Mouse (Mus musculus) CD4-positive helper T cell, adult 2 months (primary cell): ENCODE measurements around the gene Gm10570.

ENCODE experiments used
- DNase-seq: peaks from one replicate; pipeline ENCODE4 v3.0.0-alpha.2; 2012; ENCODE audit warnings: low read depth, missing footprints, low spot score

Gene Gm10570

DNA sequence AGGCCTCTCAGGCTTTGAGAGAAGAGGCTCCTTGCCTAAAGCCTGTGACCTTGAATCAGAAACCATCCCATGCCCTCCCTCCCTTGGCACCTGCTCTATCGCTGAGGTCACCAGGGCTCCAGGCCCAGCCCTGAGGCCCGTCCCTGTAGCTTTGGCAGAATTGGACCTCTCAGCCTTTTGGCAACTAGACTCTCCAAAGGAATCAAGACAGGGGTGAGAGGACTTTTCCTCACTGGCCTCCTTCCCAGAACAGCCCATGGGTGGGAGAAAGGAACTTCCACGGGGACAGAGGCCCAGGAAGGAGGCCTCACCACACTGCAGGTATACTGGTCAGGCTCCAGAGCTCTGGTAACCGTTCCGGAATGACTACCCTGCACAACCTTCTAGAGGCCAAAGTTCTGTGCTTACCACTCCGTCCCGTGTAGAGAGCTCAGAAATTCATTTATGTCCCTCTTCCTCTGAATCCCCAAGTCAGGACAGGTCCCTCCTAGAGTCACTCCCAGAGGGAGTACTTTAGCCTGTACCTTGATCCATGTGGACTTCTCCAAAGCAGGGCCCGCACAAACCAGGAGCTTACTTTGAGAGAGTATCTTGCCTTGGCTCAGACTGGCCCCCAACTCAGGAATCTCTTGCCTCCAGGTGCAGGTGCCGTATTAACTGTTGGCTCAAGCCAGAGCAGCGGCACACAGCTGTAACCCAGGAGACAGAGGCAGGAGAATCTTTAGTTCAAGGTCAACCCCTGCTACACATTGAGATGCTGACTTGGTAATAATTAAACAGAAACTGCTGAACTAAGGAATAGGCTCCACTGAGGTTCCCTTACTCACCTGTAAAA, 1.5 kb downstream of the Gm10570 start:
- no peak for DNase-seq

DNA sequence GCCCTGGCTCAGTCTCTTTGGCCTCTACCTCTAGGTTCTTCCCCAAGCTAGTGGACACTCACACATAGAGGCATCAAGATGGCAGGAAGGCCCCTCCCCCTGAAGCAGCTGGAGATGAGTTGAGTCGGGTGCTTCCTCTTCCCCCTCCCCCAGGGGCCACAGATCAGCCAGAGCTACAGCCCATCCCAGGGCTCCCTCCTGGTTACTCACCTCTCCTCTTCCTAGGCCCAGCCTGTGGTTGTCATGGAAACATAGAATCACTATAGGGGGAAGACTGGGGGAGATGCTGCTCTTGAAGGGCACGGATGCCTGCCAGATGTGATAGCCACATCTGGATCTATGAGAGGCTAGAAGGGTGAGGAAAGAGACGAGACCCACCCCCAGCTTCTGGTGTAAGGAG, 3.7 kb downstream of the Gm10570 start:
- no peak for DNase-seq

GRCm38 (mm10) chr4:130302285-130302870, 6.1 kb downstream of the Gm10570 start:
- DNase-seq = no peak

GRCm38 (mm10) chr4:130299629-130300018, 8.8 kb downstream of the Gm10570 start:
- DNase-seq = no peak

DNA sequence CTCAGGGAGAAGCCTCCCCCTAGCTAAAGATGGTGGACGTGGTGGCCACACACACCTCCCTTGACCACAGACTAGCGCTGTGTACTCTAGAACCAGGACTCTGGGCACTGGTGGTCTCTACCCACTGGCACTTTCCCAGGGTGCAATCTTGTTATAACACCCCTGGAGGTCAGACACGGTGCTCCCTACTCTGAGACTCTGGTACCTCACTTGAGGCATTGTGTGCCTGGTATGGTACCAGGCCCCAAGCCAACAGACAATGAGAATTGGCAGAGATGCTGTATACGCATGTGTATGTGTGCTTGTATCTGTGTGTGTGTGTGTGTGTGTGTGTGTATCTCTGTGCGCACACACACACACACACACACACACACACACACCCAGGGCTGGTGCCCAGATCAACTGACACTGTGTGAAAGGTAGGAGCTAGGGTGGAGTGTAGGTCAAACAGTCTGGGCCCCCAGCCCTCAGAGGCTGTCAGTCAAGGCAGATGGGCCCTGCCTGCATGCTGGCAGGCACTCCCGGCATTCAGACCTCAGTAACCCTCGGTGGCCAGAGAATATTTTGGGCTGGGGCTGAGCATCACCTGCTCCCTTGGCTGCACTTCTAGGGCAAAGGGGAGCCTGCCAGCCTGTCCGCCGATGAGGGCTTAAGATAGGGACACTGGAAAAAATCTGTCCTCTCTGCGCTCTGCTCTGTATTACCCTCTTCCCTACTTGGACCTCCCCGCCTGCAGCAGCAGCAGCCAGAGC, 9.4 kb downstream of the Gm10570 start:
- DNase-seq = no peak

DNA sequence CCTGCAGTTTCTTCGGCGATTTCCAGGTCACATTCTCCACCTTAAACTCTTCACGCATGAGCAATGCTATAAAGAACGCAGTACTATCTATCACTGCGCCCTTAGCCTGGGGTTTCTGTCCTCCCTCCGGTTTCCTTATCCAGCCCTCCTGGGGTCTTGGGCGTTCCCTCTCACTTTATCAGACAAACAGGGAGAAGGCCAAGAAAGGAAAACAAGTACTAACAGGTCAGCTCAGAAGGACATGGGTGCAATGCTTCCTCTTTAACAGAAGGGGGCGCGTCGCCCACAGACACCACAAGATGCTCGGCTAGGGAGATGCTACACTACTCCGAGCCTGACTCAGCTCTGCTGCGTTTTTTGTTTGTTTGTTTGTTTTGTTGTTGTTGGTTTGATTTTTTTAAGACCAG, 11.3 kb downstream of the Gm10570 start:
- peak; percentile 41 for DNase-seq

GRCm38 (mm10) chr4:130296243-130296965, 12.1 kb downstream of the Gm10570 start:
- no peak for DNase-seq

DNA sequence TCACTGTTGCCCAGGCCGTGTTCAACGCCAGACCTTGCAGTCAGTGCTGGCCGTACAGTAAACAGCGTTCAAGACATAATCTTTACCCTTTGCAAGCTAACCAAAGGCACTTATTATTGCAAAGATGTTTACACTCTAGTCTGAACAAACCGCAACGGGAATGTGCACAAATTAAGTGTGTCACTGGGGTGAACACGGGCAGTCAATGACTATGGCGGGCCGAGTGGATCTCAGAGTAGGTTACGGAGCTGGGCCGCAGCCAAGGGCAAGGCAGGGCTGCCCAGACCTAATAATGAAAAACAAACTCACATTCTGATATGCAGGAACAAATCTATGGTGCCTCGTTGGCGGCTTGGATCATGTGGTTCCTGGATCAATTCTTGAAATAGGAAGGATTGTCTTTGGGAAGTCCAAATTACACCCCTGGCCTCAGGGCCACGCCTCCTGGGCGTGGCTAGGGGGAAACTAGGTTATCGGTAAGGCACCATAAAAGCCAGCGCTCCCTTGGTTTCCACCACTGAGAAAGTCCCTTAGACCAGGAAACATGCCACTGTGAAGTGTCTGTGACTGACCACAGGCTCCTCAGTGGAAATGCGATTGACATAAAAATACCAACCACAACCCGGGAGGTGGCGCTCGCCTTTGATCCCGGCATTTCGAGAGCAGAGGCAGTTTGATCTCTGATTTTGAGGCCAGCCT, 13.3 kb downstream of the Gm10570 start:
- DNase-seq = no peak

DNA sequence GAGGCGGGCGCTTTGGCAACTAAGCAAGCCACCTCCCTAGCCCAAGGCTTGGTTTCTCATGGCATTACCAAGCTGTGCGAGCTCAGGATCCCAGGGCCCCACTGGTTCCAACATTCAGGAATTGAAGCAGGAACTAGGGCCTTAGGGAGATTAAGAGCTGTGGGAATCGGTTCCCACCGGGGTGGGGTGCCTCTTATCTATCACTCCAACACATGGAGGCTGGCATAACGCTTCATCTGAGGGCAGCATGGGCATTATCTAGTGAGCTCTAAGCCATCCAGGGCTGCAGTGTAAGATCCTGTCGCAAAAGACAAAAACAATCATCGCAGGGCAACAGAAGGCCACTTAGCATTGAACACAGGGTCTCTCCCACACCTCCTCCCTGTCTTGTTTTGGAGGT, 14.0 kb downstream of the Gm10570 start:
- DNase-seq = no peak

GRCm38 (mm10) chr4:130292271-130292670, 16.2 kb downstream of the Gm10570 start:
- peak; percentile 63 for DNase-seq

DNA sequence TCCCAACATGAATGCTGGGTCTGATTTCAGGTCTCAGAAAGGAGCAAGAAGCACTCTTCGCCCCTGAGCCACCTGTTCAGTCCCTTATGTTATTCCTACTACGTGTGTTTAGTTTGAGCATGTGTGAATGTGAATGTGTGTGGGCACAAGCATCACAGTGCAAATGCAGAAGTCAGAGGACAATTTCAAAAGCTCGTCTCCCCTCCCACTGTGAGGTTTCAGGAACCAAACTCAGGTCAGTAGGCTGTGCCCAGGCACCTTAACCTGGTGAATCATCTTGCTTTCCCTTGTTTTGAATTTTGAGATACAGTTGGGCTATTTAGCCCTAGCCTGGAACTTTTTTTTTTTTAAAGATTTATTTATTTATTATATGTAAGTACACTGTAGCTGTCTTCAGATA, 18.6 kb downstream of the Gm10570 start:
- DNase-seq = no peak

DNA sequence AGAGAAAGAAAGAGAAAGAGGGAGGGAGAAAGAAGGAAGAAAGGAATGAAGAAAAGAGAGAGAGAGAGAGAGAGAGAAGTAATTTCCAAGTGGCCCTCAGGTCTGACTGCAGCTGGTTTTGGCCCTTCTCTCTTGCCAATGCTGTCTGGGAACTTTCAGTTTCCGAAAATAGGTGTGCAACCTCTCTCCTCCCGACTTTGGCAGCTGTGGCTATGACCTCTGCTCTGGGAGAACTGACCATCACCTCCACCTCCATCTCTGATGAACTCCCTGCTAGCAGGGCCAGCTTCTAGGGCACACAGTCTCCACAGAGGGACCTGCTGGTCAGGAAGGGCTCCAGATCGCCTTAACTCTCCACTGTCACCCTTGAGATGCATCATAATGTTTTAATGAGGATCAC, 21.9 kb downstream of the Gm10570 start:
- no peak for DNase-seq

- no peak for DNase-seq
Measured at GRCm38 (mm10) chr4:130283826-130284225, 24.6 kb downstream of the Gm10570 start.

- no peak for DNase-seq
Measured at GRCm38 (mm10) chr4:130282856-130283255, 25.6 kb downstream of the Gm10570 start.

DNA sequence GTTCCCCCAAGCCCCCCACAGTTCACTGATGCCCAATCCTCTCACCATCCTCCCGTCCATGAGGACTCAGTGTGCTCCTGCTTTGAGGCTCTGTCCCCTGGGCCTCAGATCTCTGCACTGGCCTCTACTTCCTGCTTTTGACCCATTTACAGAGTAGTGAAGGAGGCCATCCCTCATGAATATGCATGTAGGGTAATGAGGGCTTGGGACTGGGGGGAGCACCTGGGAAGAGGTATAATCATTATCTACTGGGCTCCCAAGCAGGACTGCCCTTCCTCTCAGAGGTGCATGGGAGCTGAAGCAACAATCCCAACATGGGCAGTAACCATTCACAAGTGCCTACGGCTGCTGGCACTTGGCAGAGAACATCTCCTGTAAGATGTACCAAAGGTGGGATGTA, 29.4 kb downstream of the Gm10570 start, which contains the start of gene Serinc2:
Gene Serinc2 (minus strand): TSS at position 101 of the 400 bp plus-strand sequence.
- no peak for DNase-seq

GRCm38 (mm10) chr4:130276573-130277176, 31.8 kb downstream of the Gm10570 start:
- no peak for DNase-seq

DNA sequence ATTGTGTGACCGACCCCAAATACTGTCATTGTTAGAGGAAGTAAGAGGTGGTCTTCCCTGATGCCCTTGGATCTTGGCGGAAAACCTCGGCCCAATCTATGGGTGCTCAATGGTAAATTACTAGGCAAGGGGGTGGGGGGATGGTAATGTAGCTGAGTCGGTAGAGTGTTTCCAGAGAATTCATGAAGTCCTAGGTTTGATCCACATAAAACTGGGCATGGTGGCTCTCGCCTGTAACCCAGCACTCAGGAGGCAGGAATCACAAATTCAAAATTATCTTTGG, 32.7 kb downstream of the Gm10570 start:
- DNase-seq = no peak

- no peak for DNase-seq
Measured at GRCm38 (mm10) chr4:130275016-130275822, 33.3 kb downstream of the Gm10570 start.

DNA sequence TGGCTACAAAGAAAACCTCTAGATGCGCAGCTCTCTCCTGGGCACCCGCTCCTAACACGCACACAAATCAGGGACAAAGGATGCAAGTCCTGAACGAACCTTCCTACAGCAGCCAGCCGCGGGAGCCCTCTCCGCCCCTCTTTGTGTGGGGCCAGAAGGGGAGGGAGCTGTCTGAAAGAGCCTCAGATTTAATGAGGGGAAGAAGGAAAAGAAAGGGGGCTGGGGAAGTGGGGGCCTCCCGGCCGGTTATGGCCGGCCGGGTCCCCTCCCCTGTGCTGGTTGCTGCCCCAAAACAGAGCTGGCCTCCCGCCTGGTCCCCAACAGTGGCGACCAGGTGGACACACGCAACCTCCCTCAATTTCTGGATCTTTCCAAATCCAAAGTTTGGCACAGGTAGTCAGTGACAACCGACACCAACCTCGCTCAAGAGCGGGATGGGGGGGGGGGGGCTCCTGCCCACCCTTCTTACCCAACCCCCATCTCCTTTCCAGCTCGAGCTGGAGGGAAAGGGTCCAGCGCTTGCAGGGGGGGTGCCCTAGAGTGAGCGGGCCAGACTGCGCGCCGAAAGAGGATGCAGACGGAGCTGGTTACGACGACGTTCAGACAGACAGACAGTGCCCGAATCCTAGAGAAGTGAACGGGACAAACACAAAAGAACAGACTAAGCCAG, 34.0 kb downstream of the Gm10570 start:
- no peak for DNase-seq
